Mouse (Mus musculus) G1E (cell line): ENCODE data around the gene Rbm38.

ENCODE experiments used
- CTCF ChIP-seq: IDR thresholded peaks from 2 replicates; pipeline ENCODE4 v1.5.1; 2012; ENCODE audit warnings: low read depth, low read length, inconsistent platforms, mixed read lengths
- GATA1 ChIP-seq: IDR thresholded peaks from 2 replicates; pipeline ENCODE4 v1.6.1; 2012; ENCODE audit warnings: borderline replicate concordance, low read length, inconsistent platforms, mixed read lengths
- GATA2 ChIP-seq: IDR thresholded peaks from 2 replicates; pipeline ENCODE4 v1.6.1; 2012; ENCODE audit warnings: low read depth, low read length, inconsistent platforms, borderline replicate concordance
- TAL1 ChIP-seq: conservative IDR thresholded peaks from 2 replicates; pipeline ENCODE4 v1.6.1; 2012; ENCODE audit warnings: low read depth, low read length, inconsistent platforms, mixed read lengths

- TF ChIP-seq CTCF (no peak), TAL1 (no peak), GATA1 (no peak), GATA2 (no peak)
Measured at GRCm38 (mm10) chr2:172974701-172975100, 45.6 kb upstream of the Rbm38 start.
